Mouse (Mus musculus): ENCODE results near the gene Cyp24a1. TPM values are rescaled to one million over a fixed set of nuclear protein-coding genes. Genes with fewer than 3 reads are reported as not detected.

Gene Cyp24a1
- total RNA-seq, 1 experiment, result not detected

DNA sequence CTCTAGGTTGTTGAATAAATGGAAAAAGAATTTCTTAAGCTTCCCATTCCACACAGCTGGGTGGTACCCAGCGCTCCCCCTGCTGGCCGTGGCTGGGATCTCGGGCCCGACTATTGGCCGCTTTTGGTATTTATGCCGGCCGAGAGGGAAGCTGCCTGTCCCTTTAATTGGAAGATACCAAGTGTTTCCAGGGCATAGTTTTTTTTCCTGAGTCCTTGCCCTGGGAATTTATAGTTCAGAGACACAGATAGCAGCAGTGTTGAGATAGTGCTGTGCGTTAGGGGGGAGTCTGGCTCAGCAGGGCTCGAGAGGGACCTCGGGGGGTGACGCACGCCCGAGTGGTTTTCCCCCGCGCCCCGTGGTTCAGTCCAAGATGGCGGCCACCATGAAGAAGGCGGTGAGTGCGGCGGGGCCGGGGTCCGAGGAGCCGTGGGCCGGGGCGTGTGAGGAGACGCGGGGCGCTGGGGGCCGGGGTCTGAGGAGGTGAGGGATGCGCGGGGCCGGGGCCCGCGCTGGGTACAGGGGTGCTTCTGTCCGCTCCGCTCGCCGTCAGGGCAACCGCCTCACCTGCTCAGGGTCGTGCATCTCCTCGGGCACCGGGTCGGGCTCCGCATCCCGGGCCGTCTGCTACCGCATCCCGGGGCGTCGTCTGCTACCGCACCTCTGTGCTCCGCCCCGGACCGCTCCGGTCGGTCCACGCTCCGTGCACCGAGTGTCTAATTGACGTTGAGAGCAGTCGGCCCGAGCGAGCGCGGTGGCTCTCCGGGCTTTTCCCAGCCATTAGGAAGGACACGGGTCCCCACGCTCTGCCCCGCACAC is 14.3 kb upstream of the Cyp24a1 start:
- DNase-seq (ENCODE audit: low read depth, low spot score), result peak; percentile 79
- Histone ChIP-seq H3K27ac (ENCODE audit: insufficient read depth, low read depth, low read length, poor library complexity, severe bottlenecking) (peak overlapping the region; percentile 95), H3K9ac (ENCODE audit: insufficient read depth, low read depth, low read length, poor library complexity, severe bottlenecking) (peak overlapping the region; percentile 98), H3K4me1 (ENCODE audit: control insufficient read depth in 2 of 2, insufficient read depth in 2 of 2, low read length in 2 of 2, poor library complexity in 1 of 2) (peaks cover 2 to 12% of the 10 kb centered on the region in 2 experiments; a peak in 1 of 4 replicates), H3K4me3 (ENCODE audit: insufficient read depth in 1 of 2, low read depth in 1 of 2, low read length in 2 of 2, poor library complexity in 1 of 2, severe bottlenecking in 1 of 2) (peak overlapping the region; percentile 62 to 98), H3K9me3 (ENCODE audit: control insufficient read depth, insufficient read depth, low read depth, low read length) (no peaks in the 10 kb centered on the region), H3K36me3 (ENCODE audit: control insufficient read depth, insufficient read depth, low read length, poor library complexity, severe bottlenecking) (peaks cover 6% of the 10 kb centered on the region; the same call in 1 of the 2 replicates)
- no peak for TF ChIP-seq CHD2 (IDR thresholded peaks at IDR 0.05; ENCODE audit: low read depth, low read length)
- no peak for TF ChIP-seq ZC3H11A (IDR thresholded peaks at IDR 0.05; ENCODE audit: borderline replicate concordance, low read depth, low read length)
- TF ChIP-seq MAFK (IDR thresholded peaks at IDR 0.05; ENCODE audit: insufficient read depth, low read depth, low read length), result no peak
- TF ChIP-seq ZNF384 (IDR thresholded peaks at IDR 0.05; ENCODE audit: low read depth, low read length), result no peak
- no peak for TF ChIP-seq HCFC1 (IDR thresholded peaks at IDR 0.05; ENCODE audit: borderline replicate concordance, insufficient read depth, low read length)
- in situ Hi-C loops (cut with MboI; ENCODE audit: low sequenced_read_pairs in 2 of 2, unreplicated experiment in 2 of 2), result loop anchor here in 1 of 2 experiments (10.0 to 25.0 kb wide), 2 partner anchors 84 to 351 kb away; no protein-coding TSS in a partner anchor

GRCm38 (mm10) chr2:170508821-170509220 is 11.9 kb upstream of the Cyp24a1 start:
- no peak overlapping the region for H3K27ac ChIP-seq (ENCODE audit: insufficient read depth, low read depth, low read length, poor library complexity, severe bottlenecking)
- TF ChIP-seq MAFK (IDR thresholded peaks at IDR 0.05; ENCODE audit: insufficient read depth, low read depth, low read length) (no peak), ZC3H11A (IDR thresholded peaks at IDR 0.05; ENCODE audit: borderline replicate concordance, low read depth, low read length) (peak; percentile 72), HCFC1 (IDR thresholded peaks at IDR 0.05; ENCODE audit: borderline replicate concordance, insufficient read depth, low read length) (no peak)
- in situ Hi-C loops (cut with MboI; ENCODE audit: low sequenced_read_pairs in 2 of 2, unreplicated experiment in 2 of 2), result loop anchor here (5.0 to 25.0 kb wide), 2 partner anchors 57 to 353 kb away; no protein-coding TSS in a partner anchor
- peaks cover 2 to 8% of the 10 kb centered on the region in 2 experiments; a peak in 1 of 4 replicates for H3K4me1 ChIP-seq (ENCODE audit: control insufficient read depth in 2 of 2, insufficient read depth in 2 of 2, low read length in 2 of 2, poor library complexity in 1 of 2)
- peak; percentile 86 for DNase-seq (ENCODE audit: low read depth, low spot score)
- no peaks in the 10 kb centered on the region for H3K9me3 ChIP-seq (ENCODE audit: control insufficient read depth, insufficient read depth, low read depth, low read length)
- H3K36me3 ChIP-seq (ENCODE audit: control insufficient read depth, insufficient read depth, low read length, poor library complexity, severe bottlenecking), result no peaks in the 10 kb centered on the region
- no peak overlapping the region; the same call in 1 of the 2 replicates for H3K9ac ChIP-seq (ENCODE audit: insufficient read depth, low read depth, low read length, poor library complexity, severe bottlenecking)
- H3K4me3 ChIP-seq (ENCODE audit: insufficient read depth in 1 of 2, low read depth in 1 of 2, low read length in 2 of 2, poor library complexity in 1 of 2, severe bottlenecking in 1 of 2), result peak overlapping the region; percentile 25 to 28; a peak in 2 of 4 replicates

DNA sequence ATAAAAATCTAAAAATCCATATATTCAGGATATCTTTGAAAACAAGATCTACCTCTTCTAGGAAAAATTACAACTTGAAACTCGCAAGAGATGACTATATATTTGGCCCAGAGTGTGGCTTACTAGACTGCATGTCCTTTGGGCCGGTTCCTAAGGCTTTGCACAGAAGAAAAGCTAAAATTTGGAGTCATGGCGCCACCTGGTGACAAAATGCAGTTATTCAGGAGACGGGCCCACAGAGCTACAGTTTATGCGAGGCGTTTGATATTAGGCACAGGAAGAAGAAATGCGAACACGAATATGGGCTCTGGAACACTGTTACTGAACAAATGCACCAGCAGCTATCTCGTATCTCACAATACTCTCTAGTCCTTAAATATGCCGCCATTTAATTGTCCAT is 10.8 kb upstream of the Cyp24a1 start:
- H3K4me3 ChIP-seq (ENCODE audit: insufficient read depth in 1 of 2, low read depth in 1 of 2, low read length in 2 of 2, poor library complexity in 1 of 2, severe bottlenecking in 1 of 2), result no peak overlapping the region
- no peak overlapping the region for H3K27ac ChIP-seq (ENCODE audit: insufficient read depth, low read depth, low read length, poor library complexity, severe bottlenecking)
- H3K9me3 ChIP-seq (ENCODE audit: control insufficient read depth, insufficient read depth, low read depth, low read length), result no peaks in the 10 kb centered on the region
- peak; percentile 82 for DNase-seq (ENCODE audit: low read depth, low spot score)
- no peak overlapping the region for H3K9ac ChIP-seq (ENCODE audit: insufficient read depth, low read depth, low read length, poor library complexity, severe bottlenecking)
- H3K36me3 ChIP-seq (ENCODE audit: control insufficient read depth, insufficient read depth, low read length, poor library complexity, severe bottlenecking), result no peaks in the 10 kb centered on the region
- TF ChIP-seq CHD2 (IDR thresholded peaks at IDR 0.05; ENCODE audit: low read depth, low read length), result no peak
- TF ChIP-seq MAFK (IDR thresholded peaks at IDR 0.05; ENCODE audit: insufficient read depth, low read depth, low read length), result no peak
- peak; percentile 89 for TF ChIP-seq ZC3H11A (IDR thresholded peaks at IDR 0.05; ENCODE audit: borderline replicate concordance, low read depth, low read length)
- TF ChIP-seq ZNF384 (IDR thresholded peaks at IDR 0.05; ENCODE audit: low read depth, low read length), result no peak
- TF ChIP-seq HCFC1 (IDR thresholded peaks at IDR 0.05; ENCODE audit: borderline replicate concordance, insufficient read depth, low read length), result no peak
- H3K4me1 ChIP-seq (ENCODE audit: control insufficient read depth in 2 of 2, insufficient read depth in 2 of 2, low read length in 2 of 2, poor library complexity in 1 of 2), result peaks cover 2 to 6% of the 10 kb centered on the region in 2 experiments; a peak in 1 of 4 replicates
- in situ Hi-C loops (cut with MboI; ENCODE audit: low sequenced_read_pairs in 2 of 2, unreplicated experiment in 2 of 2), result loop anchor here (5.0 to 25.0 kb wide), 2 partner anchors 55 to 355 kb away; no protein-coding TSS in a partner anchor

DNA sequence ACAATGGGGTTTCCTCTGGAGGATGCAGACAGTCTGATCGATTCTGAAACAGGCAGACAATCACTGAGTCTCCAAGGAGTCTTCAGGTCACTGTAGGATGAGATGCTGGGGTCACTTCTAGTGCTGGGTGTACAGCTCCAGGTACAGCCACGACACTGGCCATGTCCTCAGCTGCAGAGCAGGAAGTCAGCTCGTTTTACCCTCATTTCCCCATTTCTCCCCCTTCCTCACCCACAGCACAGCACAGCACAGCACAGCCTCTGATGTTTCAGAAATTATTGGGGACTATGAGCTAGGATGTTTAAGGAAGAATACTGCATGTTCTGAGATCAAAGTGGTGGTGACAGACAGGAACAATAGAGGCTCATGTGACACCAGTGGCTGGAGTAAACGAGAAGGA is 7.0 kb upstream of the Cyp24a1 start:
- Histone ChIP-seq H3K9me3 (ENCODE audit: control insufficient read depth, insufficient read depth, low read depth, low read length) (no peaks in the 10 kb centered on the region), H3K27ac (ENCODE audit: insufficient read depth, low read depth, low read length, poor library complexity, severe bottlenecking) (no peak overlapping the region), H3K4me3 (ENCODE audit: insufficient read depth in 1 of 2, low read depth in 1 of 2, low read length in 2 of 2, poor library complexity in 1 of 2, severe bottlenecking in 1 of 2) (no peak overlapping the region), H3K9ac (ENCODE audit: insufficient read depth, low read depth, low read length, poor library complexity, severe bottlenecking) (no peak overlapping the region), H3K4me1 (ENCODE audit: control insufficient read depth in 2 of 2, insufficient read depth in 2 of 2, low read length in 2 of 2, poor library complexity in 1 of 2) (peaks cover 0 to 1% of the 10 kb centered on the region in 2 experiments; a peak in 1 of 4 replicates), H3K36me3 (ENCODE audit: control insufficient read depth, insufficient read depth, low read length, poor library complexity, severe bottlenecking) (no peaks in the 10 kb centered on the region)
- DNase-seq (ENCODE audit: low read depth, low spot score), result no peak
- in situ Hi-C loops (cut with MboI; ENCODE audit: low sequenced_read_pairs in 2 of 2, unreplicated experiment in 2 of 2), result loop anchor here in 1 of 2 experiments (25.0 kb wide), 1 partner anchor 358 kb away; no protein-coding TSS in a partner anchor
- no peak for TF ChIP-seq HCFC1 (IDR thresholded peaks at IDR 0.05; ENCODE audit: borderline replicate concordance, insufficient read depth, low read length)
- TF ChIP-seq MAFK (IDR thresholded peaks at IDR 0.05; ENCODE audit: insufficient read depth, low read depth, low read length), result no peak
- TF ChIP-seq CHD2 (IDR thresholded peaks at IDR 0.05; ENCODE audit: low read depth, low read length), result no peak
- no peak for TF ChIP-seq ZC3H11A (IDR thresholded peaks at IDR 0.05; ENCODE audit: borderline replicate concordance, low read depth, low read length)
- no peak for TF ChIP-seq ZNF384 (IDR thresholded peaks at IDR 0.05; ENCODE audit: low read depth, low read length)
